Mouse (Mus musculus) forebrain, postnatal 0 days (tissue): ENCODE results near the gene Trim67. TPM values are rescaled to one million over a fixed set of nuclear protein-coding genes. Genes with fewer than 3 reads are reported as not detected.
A peak's percentile ranks its signal among the peaks of the same experiment; 100 is the strongest.

ENCODE experiments used
- ATAC-seq: fragments of 200-750 bp; cut with Nextera tagmentation; 2 replicates; pipeline ENCODE4 v1.8.0; 2017; ENCODE audit warnings: mild to moderate bottlenecking, moderate library complexity
- DNase-seq: peaks from one replicate; pipeline ENCODE4 v3.0.0-alpha.2; 2015
- H3K27ac ChIP-seq: fragments of 300-500 bp; sonication (generic); 2 replicates; pipeline ENCODE4 v1.5.1; 2014; ENCODE audit warnings: low read depth, mild to moderate bottlenecking, antibody characterized with exemption, low read length, moderate library complexity, mixed read lengths
- H3K27me3 ChIP-seq: fragments of 300-500 bp; sonication (generic); 2 replicates; pipeline ENCODE4 v1.6.1; 2014; ENCODE audit warnings: mild to moderate bottlenecking, low read length, mixed read lengths; ENCODE audit not compliant: insufficient read depth
- H3K36me3 ChIP-seq: fragments of 300-500 bp; sonication (generic); 2 replicates; pipeline ENCODE4 v1.6.1; 2014; ENCODE audit warnings: mild to moderate bottlenecking, moderate library complexity; ENCODE audit not compliant: insufficient read depth
- H3K4me1 ChIP-seq: fragments of 300-500 bp; sonication (generic); 2 replicates; pipeline ENCODE4 v1.6.1; 2014; ENCODE audit warnings: antibody characterized with exemption; ENCODE audit not compliant: insufficient read depth
- H3K4me2 ChIP-seq: fragments of 300-500 bp; sonication (generic); 2 replicates; pipeline ENCODE4 v1.6.1; 2014; ENCODE audit warnings: low read depth, mild to moderate bottlenecking, moderate library complexity
- H3K4me3 ChIP-seq: fragments of 300-500 bp; sonication (generic); 2 replicates; pipeline ENCODE4 v1.5.1; 2014; ENCODE audit warnings: low read depth, low read length, mixed read lengths
- H3K9ac ChIP-seq: fragments of 300-500 bp; sonication (generic); 2 replicates; pipeline ENCODE4 v1.6.1; 2014; ENCODE audit warnings: mild to moderate bottlenecking
- H3K9me3 ChIP-seq: fragments of 300-500 bp; sonication (generic); 2 replicates; pipeline ENCODE4 v1.6.1; 2016; ENCODE audit warnings: low read length
- CTCF ChIP-seq: sonication (generic); IDR thresholded peaks from 2 replicates; pipeline ENCODE4 v1.5.1; 2016; ENCODE audit warnings: antibody characterized with exemption, control low read depth, low read depth
- WGBS: fragments of 180-500 bp; shearing (Covaris S2); extraction: QIAGEN DNeasy Blood & Tissue Kit; methylation state at CpG from one replicate; pipeline ENCODE4 v1.1.7; 2014; 5-methylcytosine and 5-hydroxymethylcytosine counted together
- polyA plus RNA-seq: library from polyadenylated mRNA; unstranded; fragments of >200 nt; fragmentation: Nextera tagmentation; extraction: Ambion mirVana; gene quantifications from 2 replicates; pipeline ENCODE4 v1.2.1, GENCODE M21; 2015
- total RNA-seq: library from RNA; depleted of rRNA; stranded (reverse); fragments of >200 nt; gene quantifications from 2 replicates; pipeline ENCODE4 v1.2.3, GENCODE M21; 2014

Trim67 gene
- total and polyA plus RNA-seq, 2 experiments from 2014 or later, result 25.7 to 68.3 TPM

DNA sequence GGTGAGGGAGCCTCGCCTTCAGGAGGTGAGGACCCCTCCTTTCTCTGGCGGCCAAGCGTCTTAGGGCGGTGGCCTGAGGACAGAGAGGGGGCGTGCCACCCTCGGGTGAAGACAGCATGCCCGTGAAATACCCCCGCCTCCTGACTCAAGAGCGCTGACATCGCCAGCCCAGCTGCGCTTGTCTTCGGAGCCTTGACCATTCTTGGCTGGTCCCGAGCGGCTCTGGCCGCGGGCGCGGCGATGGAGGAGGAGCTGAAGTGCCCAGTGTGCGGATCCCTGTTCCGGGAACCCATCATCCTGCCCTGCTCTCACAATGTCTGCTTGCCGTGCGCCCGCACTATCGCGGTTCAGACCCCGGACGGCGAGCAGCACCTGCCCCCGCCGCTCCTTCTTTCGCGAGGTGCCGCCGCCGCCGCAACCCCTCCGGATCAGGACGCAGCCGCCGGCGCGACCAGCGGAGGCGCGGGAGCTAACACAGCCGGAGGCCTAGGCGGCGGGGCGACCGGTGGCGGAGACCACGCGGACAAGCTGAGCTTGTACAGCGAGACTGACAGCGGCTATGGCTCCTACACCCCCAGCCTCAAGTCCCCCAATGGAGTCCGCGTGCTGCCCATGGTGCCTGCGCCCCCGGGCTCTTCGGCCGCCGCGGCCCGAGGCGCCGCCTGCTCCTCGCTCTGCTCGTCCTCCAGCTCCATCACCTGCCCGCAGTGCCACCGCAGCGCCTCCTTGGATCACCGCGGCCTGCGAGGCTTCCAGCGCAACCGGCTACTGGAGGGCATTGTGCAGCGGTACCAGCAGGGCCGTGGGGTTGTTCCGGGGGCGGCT lies 981 bp downstream of the Trim67 start:
- peak overlapping the region; percentile 85 for H3K9ac ChIP-seq
- TF ChIP-seq CTCF, result no peak
- no peaks in the 10 kb centered on the region for H3K9me3 ChIP-seq
- peak overlapping the region; percentile 82 for H3K4me3 ChIP-seq
- H3K27me3 ChIP-seq, result no peaks in the 10 kb centered on the region
- no peaks in the 10 kb centered on the region; the same call in 1 of the 2 replicates for H3K36me3 ChIP-seq
- under 1% methylated on average over 76 of the region's 81 CpGs for WGBS
- peak; percentile 59 for DNase-seq
- ATAC-seq, result peak; percentile 2; the same call in 1 of the 2 replicates
- H3K4me2 ChIP-seq, result peak overlapping the region; percentile 80
- peak overlapping the region; percentile 99 for H3K27ac ChIP-seq
- peaks cover 26% of the 10 kb centered on the region for H3K4me1 ChIP-seq

DNA sequence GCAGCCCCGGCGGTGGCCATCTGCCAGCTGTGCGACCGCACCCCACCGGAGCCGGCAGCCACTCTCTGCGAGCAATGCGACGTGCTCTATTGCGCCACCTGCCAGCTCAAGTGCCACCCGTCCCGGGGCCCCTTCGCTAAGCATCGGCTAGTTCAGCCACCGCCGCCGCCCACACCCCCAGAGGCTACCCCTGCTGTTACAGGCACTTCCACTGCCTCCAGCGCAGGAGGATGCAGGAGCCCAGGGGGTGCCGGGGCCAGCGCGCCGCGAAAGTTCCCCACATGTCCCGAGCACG lies 1.5 kb downstream of the Trim67 start:
- under 1% methylated on average over 25 of the region's 25 CpGs for WGBS
- H3K9ac ChIP-seq, result peak overlapping the region; percentile 85
- no peaks in the 10 kb centered on the region for H3K27me3 ChIP-seq
- peaks cover 26% of the 10 kb centered on the region for H3K4me1 ChIP-seq
- H3K4me2 ChIP-seq, result peak overlapping the region; percentile 80
- no peaks in the 10 kb centered on the region; the same call in 1 of the 2 replicates for H3K36me3 ChIP-seq
- peak; percentile 30 for ATAC-seq
- peak; percentile 85 for DNase-seq
- H3K4me3 ChIP-seq, result peak overlapping the region; percentile 82
- H3K27ac ChIP-seq, result peak overlapping the region; percentile 99
- TF ChIP-seq CTCF, result peak; percentile 75
- no peaks in the 10 kb centered on the region for H3K9me3 ChIP-seq

DNA sequence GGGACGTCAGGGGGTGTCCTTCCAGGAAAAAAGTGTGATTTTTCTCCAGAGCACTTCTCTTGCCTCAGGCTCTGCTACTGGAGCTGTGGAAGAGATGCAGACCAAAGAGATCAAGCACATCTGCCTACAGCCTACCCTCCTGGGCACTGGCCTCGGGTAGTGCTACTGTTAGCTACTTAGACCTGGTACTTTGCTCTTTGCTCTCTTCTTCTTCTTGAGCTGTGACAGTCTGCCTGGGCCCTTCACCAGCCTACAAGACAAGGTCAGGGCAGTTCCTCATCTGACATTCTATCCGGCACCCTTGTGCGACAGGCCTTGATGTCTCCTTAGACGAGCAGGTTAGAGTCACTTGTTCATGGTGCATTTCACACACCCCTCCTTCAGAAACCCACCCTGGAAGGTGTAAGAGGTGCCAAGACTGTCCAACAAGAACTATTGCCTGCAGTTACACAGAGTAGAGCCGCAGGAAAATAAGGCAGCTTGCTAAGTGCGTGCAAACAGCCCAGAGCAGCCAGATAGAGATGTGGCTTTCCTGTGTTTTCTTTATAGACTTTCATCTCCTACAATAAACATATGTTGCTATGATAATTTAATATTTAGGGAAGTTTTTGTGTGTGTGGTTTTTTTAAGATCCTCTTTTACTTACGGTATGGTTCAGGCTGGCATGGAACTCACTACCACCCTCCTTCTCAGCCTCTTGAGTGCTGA lies 3.0 kb downstream of the Trim67 start:
- peak overlapping the region; percentile 80 for H3K4me2 ChIP-seq
- DNase-seq (no peak), ATAC-seq (no peak)
- no peak for TF ChIP-seq CTCF
- H3K9me3 ChIP-seq, result no peaks in the 10 kb centered on the region
- no peaks in the 10 kb centered on the region for H3K27me3 ChIP-seq
- 74% methylated on average over 8 of the region's 8 CpGs for WGBS
- H3K36me3 ChIP-seq, result no peaks in the 10 kb centered on the region; the same call in 1 of the 2 replicates
- H3K4me1 ChIP-seq, result peaks cover 20% of the 10 kb centered on the region
- H3K9ac ChIP-seq, result peak overlapping the region; percentile 85
- peak overlapping the region; percentile 82 for H3K4me3 ChIP-seq
- no peak overlapping the region for H3K27ac ChIP-seq

DNA sequence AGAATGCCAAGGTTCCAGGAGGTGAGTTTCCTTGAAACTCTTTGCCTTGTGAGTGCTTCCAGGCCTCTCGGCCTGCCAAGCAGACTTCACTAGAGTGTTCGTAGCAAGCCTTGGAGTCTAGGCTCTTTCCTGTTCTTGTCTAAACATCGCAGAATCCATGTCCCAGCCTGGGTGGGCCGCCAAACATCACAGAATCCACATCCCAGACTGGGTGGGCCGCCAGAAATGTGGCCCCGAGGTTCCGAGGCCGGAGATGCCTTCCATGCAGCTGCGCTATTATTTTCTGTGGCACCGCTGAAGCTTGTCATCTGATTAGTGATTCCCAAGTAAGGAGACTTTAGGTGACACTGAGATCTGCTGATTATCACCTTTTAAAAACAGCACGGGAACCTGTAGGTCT lies 7.7 kb downstream of the Trim67 start:
- peaks cover 14% of the 10 kb centered on the region for H3K36me3 ChIP-seq
- H3K4me3 ChIP-seq, result no peak overlapping the region
- H3K9ac ChIP-seq, result no peak overlapping the region
- 43% methylated on average over 11 of the region's 11 CpGs for WGBS
- DNase-seq (no peak), ATAC-seq (no peak)
- no peaks in the 10 kb centered on the region for H3K9me3 ChIP-seq
- H3K27ac ChIP-seq, result no peak overlapping the region
- no peaks in the 10 kb centered on the region for H3K27me3 ChIP-seq
- TF ChIP-seq CTCF, result no peak
- H3K4me1 ChIP-seq, result peaks cover 7% of the 10 kb centered on the region; the same call in 1 of the 2 replicates
- H3K4me2 ChIP-seq, result no peak overlapping the region

DNA sequence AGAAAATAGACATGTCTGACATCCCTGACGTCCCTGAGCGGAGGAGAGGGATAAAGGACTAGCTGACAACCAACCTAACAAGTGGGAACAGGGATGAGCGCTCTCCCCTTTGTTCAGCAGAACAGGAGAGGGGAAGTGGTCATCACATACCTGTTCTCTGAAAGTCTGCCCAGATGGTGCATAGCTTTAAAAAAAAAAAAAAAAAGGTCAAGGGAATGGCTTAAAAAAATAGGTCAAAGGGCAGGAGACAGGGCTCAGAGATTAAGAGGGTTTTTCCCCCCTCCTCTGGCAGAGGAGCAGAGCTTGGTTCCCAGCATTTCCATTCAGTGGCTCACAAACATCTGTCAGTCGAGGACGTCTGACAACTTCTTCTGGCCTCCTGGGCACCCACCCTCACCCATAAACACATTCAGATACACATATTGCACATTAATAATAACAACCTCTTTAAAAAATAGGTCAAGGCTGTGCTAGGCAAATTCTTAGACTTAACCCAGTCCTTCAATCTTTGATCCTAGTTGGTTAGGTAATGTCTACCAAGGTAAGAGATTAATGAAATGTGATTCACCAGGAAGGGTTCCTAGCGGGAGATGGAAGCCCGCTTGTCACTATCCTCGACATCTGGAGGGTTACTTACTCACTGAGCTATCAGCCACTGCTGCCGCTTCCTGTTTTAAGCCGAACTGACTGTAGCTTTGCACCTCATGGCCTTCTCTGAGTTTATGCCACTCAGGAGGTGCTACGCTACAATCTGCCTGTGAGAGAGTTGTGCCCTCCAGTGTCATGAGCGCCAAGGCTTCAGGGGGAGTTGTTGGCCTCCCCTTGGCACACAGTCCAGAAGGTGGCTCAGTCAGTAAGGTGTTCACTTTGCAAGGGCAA lies 11.2 kb downstream of the Trim67 start:
- H3K4me3 ChIP-seq, result no peak overlapping the region
- ATAC-seq (no peak), DNase-seq (no peak)
- H3K4me2 ChIP-seq, result no peak overlapping the region
- no peaks in the 10 kb centered on the region for H3K27me3 ChIP-seq
- TF ChIP-seq CTCF, result no peak
- no peaks in the 10 kb centered on the region for H3K9me3 ChIP-seq
- H3K4me1 ChIP-seq, result no peaks in the 10 kb centered on the region
- H3K9ac ChIP-seq, result no peak overlapping the region
- 73% methylated on average over 12 of the region's 12 CpGs for WGBS
- no peak overlapping the region for H3K27ac ChIP-seq
- peaks cover 14% of the 10 kb centered on the region; the same call in 1 of the 2 replicates for H3K36me3 ChIP-seq

DNA sequence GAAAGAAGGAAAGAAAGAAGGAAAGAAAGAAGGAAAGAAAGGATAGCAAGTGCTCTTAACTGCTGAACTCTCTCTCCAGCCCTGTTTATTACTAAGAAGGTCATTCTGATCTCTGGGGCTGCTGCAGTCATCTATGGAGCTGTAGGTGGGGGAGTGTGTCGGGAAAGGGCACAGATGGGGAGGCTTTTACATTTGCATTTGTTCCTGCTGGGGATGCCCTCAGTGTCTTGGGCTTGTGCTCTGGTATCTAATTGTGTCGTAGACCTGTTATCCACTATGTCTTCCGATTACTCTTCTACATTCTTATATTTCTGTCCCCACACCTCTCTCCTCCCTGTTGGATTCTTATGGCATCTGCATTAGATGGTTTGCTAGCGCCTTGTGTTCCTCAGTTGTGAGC lies 13.1 kb downstream of the Trim67 start:
- no peak overlapping the region for H3K9ac ChIP-seq
- H3K4me1 ChIP-seq, result peaks cover 9% of the 10 kb centered on the region; the same call in 1 of the 2 replicates
- no peaks in the 10 kb centered on the region for H3K9me3 ChIP-seq
- WGBS, result 87% methylated on average over 4 of the region's 4 CpGs
- no peak overlapping the region for H3K4me2 ChIP-seq
- H3K27me3 ChIP-seq, result no peaks in the 10 kb centered on the region
- no peak for DNase-seq
- H3K4me3 ChIP-seq, result no peak overlapping the region
- H3K27ac ChIP-seq, result no peak overlapping the region
- no peak for TF ChIP-seq CTCF
- ATAC-seq, result no peak
- H3K36me3 ChIP-seq, result peaks cover 16% of the 10 kb centered on the region; the same call in 1 of the 2 replicates
